Mouse (Mus musculus) G1E (cell line): ENCODE measurements around the gene Wdr73.

ENCODE experiments used
- CTCF ChIP-seq: IDR thresholded peaks from 2 replicates; pipeline ENCODE4 v1.5.1; 2012; ENCODE audit warnings: low read depth, low read length, inconsistent platforms, mixed read lengths
- TAL1 ChIP-seq: conservative IDR thresholded peaks from 2 replicates; pipeline ENCODE4 v1.6.1; 2012; ENCODE audit warnings: low read depth, low read length, inconsistent platforms, mixed read lengths

GRCm38 (mm10) chr7:80846709-80847108 lies 54.4 kb downstream of the Wdr73 start:
- no peak for TF ChIP-seq CTCF
- TF ChIP-seq TAL1 = no peak
